Mouse (Mus musculus): ENCODE results near the gene Glyat. TPM values are rescaled to one million over a fixed set of nuclear protein-coding genes. Genes with fewer than 3 reads are reported as not detected.
"Not testable (repeated sequence)": the region's sequence is repeated elsewhere in the genome, so short reads cannot be mapped to it uniquely, and the experiment has no call there.

Gene Glyat
- polyA plus RNA-seq, 1 experiment from 2014 or later = 4.3 TPM

- H3K27me3 ChIP-seq (ENCODE audit: control insufficient read depth, insufficient read depth, low read length); H3K4me2 ChIP-seq (replicated peaks; ENCODE audit: low read depth, low read length); H3K9ac ChIP-seq (ENCODE audit: low read depth, low read length); H3K36me3 ChIP-seq (ENCODE audit: control insufficient read depth, insufficient read depth, low read length); H3K4me1 ChIP-seq (ENCODE audit: control insufficient read depth, insufficient read depth, low read length); H3K4me3 ChIP-seq (ENCODE audit: low read length); H3K27ac ChIP-seq (ENCODE audit: low read depth, low read length); H3K9me3 ChIP-seq (ENCODE audit: control insufficient read depth, low read length); ATAC-seq (ENCODE audit: low FRiP score, low TSS enrichment): not testable (repeated sequence)
- 92% methylated on average over 3 of the region's 3 CpGs for WGBS
Observed at GRCm38 (mm10) chr19:12668601-12669000, 35.5 kb downstream of the Glyat start.

DNA sequence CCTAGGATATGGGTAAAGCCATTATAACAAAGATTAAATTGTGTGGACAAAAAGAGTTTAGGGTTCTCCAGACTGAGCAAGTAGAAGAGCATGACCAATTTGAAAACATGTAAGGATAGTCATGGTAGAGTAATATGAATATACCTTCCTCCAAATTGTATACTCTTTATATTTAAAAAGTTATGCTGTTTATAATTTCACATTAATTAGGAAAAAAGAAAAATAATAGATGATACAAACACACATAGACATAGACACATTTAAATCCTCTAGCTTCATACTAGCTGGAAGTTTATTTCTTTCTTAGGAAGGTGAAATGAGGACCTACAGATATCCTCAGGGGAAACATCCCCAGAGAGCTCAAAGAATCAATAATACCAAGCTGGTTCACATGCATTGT lies 37.0 kb downstream of the Glyat start, which contains the start of gene Olfr1442:
Gene Olfr1442 (plus strand): TSS at position 301 of the 400 bp plus-strand sequence.
- H3K27me3 ChIP-seq (ENCODE audit: control insufficient read depth, insufficient read depth, low read length) = no peaks in the 10 kb centered on the region
- no peak within 1 kb of the TSS for H3K4me3 ChIP-seq (ENCODE audit: low read length)
- H3K9me3 ChIP-seq (ENCODE audit: control insufficient read depth, low read length) = no peaks in the 10 kb centered on the region
- no peak within 1 kb of the TSS for H3K4me2 ChIP-seq (replicated peaks; ENCODE audit: low read depth, low read length)
- H3K4me1 ChIP-seq (ENCODE audit: control insufficient read depth, insufficient read depth, low read length) = no peaks in the 10 kb centered on the region
- H3K9ac ChIP-seq (ENCODE audit: low read depth, low read length) = no peak within 1 kb of the TSS
- ATAC-seq (ENCODE audit: low FRiP score, low TSS enrichment) = no peak
- no peak within 1 kb of the TSS for H3K27ac ChIP-seq (ENCODE audit: low read depth, low read length)
- no peaks in the 10 kb centered on the region for H3K36me3 ChIP-seq (ENCODE audit: control insufficient read depth, insufficient read depth, low read length)

DNA sequence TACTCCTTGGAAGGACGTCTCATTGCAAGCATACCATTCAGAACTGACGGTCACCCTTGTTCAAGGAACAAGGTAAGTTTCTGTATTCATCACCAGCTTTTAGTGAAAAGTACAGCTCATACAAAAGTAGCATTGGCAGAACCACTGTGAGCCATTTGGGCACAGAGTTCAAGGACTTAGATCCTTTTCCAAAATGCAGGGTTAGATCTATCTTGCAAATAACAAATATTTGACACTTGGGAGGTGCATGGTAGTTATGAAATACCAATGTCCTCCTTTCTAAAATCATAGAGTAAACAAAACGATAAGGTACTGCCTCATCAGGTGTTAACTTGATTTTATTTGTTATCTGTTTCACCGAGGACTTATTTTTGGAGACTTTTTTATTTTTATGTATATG lies 37.9 kb downstream of the Glyat start:
- Histone ChIP-seq H3K9me3 (ENCODE audit: control insufficient read depth, low read length) (no peaks in the 10 kb centered on the region), H3K36me3 (ENCODE audit: control insufficient read depth, insufficient read depth, low read length) (no peaks in the 10 kb centered on the region), H3K27ac (ENCODE audit: low read depth, low read length) (no peak overlapping the region), H3K27me3 (ENCODE audit: control insufficient read depth, insufficient read depth, low read length) (no peaks in the 10 kb centered on the region), H3K4me2 (replicated peaks; ENCODE audit: low read depth, low read length) (no peak overlapping the region), H3K4me3 (ENCODE audit: low read length) (no peak overlapping the region), H3K4me1 (ENCODE audit: control insufficient read depth, insufficient read depth, low read length) (no peaks in the 10 kb centered on the region), H3K9ac (ENCODE audit: low read depth, low read length) (no peak overlapping the region)
- WGBS = 84% methylated on average over 4 of the region's 4 CpGs
- no peak for ATAC-seq (ENCODE audit: low FRiP score, low TSS enrichment)

DNA sequence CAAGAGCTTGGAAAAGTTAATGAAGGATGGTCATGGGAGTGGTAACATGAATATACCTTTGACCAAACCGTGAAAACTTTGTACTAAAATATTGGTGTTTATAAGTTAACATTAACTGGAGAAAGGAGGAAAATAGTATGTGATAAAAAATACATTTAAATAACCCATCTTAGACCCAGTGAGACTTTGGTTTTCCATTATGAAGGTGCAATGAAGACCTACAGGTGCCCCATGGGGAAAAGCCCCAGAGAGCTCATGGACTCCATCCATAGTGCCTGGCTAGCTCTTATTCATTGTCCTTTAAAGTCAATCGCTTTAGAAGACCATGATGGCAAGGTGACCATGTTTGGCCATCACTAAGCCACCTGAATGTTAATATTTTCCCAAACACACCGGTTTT lies 44.7 kb downstream of the Glyat start, which contains the start of gene Olfr1443:
Gene Olfr1443 (plus strand): TSS at position 301 of the 400 bp plus-strand sequence.
- Histone ChIP-seq H3K27ac (ENCODE audit: low read depth, low read length) (no peak within 1 kb of the TSS), H3K4me2 (replicated peaks; ENCODE audit: low read depth, low read length) (no peak within 1 kb of the TSS), H3K27me3 (ENCODE audit: control insufficient read depth, insufficient read depth, low read length) (no peaks in the 10 kb centered on the region), H3K4me3 (ENCODE audit: low read length) (no peak within 1 kb of the TSS), H3K36me3 (ENCODE audit: control insufficient read depth, insufficient read depth, low read length) (no peaks in the 10 kb centered on the region), H3K9me3 (ENCODE audit: control insufficient read depth, low read length) (no peaks in the 10 kb centered on the region), H3K4me1 (ENCODE audit: control insufficient read depth, insufficient read depth, low read length) (no peaks in the 10 kb centered on the region), H3K9ac (ENCODE audit: low read depth, low read length) (no peak within 1 kb of the TSS)
- ATAC-seq (ENCODE audit: low FRiP score, low TSS enrichment) = no peak
- 76% methylated on average over 3 of the region's 3 CpGs for WGBS

- H3K27me3 ChIP-seq (ENCODE audit: control insufficient read depth, insufficient read depth, low read length) = no peaks in the 10 kb centered on the region
- no peak overlapping the region for H3K4me3 ChIP-seq (ENCODE audit: low read length)
- H3K9ac ChIP-seq (ENCODE audit: low read depth, low read length) = no peak overlapping the region
- H3K9me3 ChIP-seq (ENCODE audit: control insufficient read depth, low read length) = no peaks in the 10 kb centered on the region
- no peak overlapping the region for H3K4me2 ChIP-seq (replicated peaks; ENCODE audit: low read depth, low read length)
- H3K36me3 ChIP-seq (ENCODE audit: control insufficient read depth, insufficient read depth, low read length) = no peaks in the 10 kb centered on the region
- ATAC-seq (ENCODE audit: low FRiP score, low TSS enrichment) = no peak
- H3K4me1 ChIP-seq (ENCODE audit: control insufficient read depth, insufficient read depth, low read length) = no peaks in the 10 kb centered on the region
- no peak overlapping the region for H3K27ac ChIP-seq (ENCODE audit: low read depth, low read length)
Observed at GRCm38 (mm10) chr19:12684638-12685037, 51.5 kb downstream of the Glyat start.

DNA sequence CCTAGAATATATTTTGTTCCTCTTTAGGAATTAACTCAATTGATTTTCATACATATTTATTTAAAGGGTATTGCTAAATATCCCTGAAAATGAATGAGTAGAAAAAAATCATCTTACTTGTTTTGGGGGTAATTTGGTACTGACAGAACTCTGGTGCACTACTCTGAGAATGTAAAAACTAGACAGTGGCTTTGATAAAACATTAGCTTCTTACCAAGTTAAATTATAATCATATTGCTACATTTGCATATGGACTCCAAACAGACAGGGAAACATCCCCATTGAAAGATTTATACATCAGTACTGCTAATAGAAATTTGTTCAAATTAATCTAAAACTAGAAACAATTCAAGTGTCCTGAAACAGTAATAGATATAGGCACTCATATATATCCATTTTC lies 52.1 kb downstream of the Glyat start:
- no peak for ATAC-seq (ENCODE audit: low FRiP score, low TSS enrichment)
- Histone ChIP-seq H3K36me3 (ENCODE audit: control insufficient read depth, insufficient read depth, low read length) (no peaks in the 10 kb centered on the region), H3K9ac (ENCODE audit: low read depth, low read length) (no peak overlapping the region), H3K4me3 (ENCODE audit: low read length) (no peak overlapping the region), H3K27ac (ENCODE audit: low read depth, low read length) (no peak overlapping the region), H3K9me3 (ENCODE audit: control insufficient read depth, low read length) (no peaks in the 10 kb centered on the region), H3K4me2 (replicated peaks; ENCODE audit: low read depth, low read length) (no peak overlapping the region), H3K27me3 (ENCODE audit: control insufficient read depth, insufficient read depth, low read length) (no peaks in the 10 kb centered on the region), H3K4me1 (ENCODE audit: control insufficient read depth, insufficient read depth, low read length) (no peaks in the 10 kb centered on the region)

- Histone ChIP-seq H3K9me3 (ENCODE audit: control insufficient read depth, low read length) (no peaks in the 10 kb centered on the region), H3K4me2 (replicated peaks; ENCODE audit: low read depth, low read length) (no peak within 1 kb of the TSS), H3K9ac (ENCODE audit: low read depth, low read length) (no peak within 1 kb of the TSS), H3K4me3 (ENCODE audit: low read length) (no peak within 1 kb of the TSS), H3K36me3 (ENCODE audit: control insufficient read depth, insufficient read depth, low read length) (no peaks in the 10 kb centered on the region), H3K27me3 (ENCODE audit: control insufficient read depth, insufficient read depth, low read length) (no peaks in the 10 kb centered on the region), H3K27ac (ENCODE audit: low read depth, low read length) (no peak within 1 kb of the TSS), H3K4me1 (ENCODE audit: control insufficient read depth, insufficient read depth, low read length) (no peaks in the 10 kb centered on the region)
- ATAC-seq (ENCODE audit: low FRiP score, low TSS enrichment) = no peak
- 75% methylated on average over 3 of the region's 3 CpGs for WGBS
Observed at GRCm38 (mm10) chr19:12695590-12695989, 62.5 kb downstream of the Glyat start, which contains the start of gene Keg1. Keg1 (plus strand) TSS chr19:12695786.

- Histone ChIP-seq H3K4me2 (replicated peaks; ENCODE audit: low read depth, low read length) (no peak overlapping the region), H3K36me3 (ENCODE audit: control insufficient read depth, insufficient read depth, low read length) (no peaks in the 10 kb centered on the region), H3K4me1 (ENCODE audit: control insufficient read depth, insufficient read depth, low read length) (no peaks in the 10 kb centered on the region), H3K9ac (ENCODE audit: low read depth, low read length) (no peak overlapping the region), H3K27me3 (ENCODE audit: control insufficient read depth, insufficient read depth, low read length) (no peaks in the 10 kb centered on the region), H3K9me3 (ENCODE audit: control insufficient read depth, low read length) (no peaks in the 10 kb centered on the region), H3K27ac (ENCODE audit: low read depth, low read length) (no peak overlapping the region), H3K4me3 (ENCODE audit: low read length) (no peak overlapping the region)
- no peak for ATAC-seq (ENCODE audit: low FRiP score, low TSS enrichment)
Observed at GRCm38 (mm10) chr19:12696221-12696620, 63.1 kb downstream of the Glyat start.

Measured in kidney, embryonic 14.5 days (tissue).